Mouse (Mus musculus) ES-Bruce4 (cell line): Measurements from ENCODE around the gene Prkg1. TPM values are rescaled to one million over a fixed set of nuclear protein-coding genes. Genes with fewer than 3 reads are reported as not detected.

Source experiments
- H3K27ac ChIP-seq: 2 replicates; pipeline ENCODE4 v1.5.1; 2012; ENCODE audit warnings: low read length, inconsistent platforms; ENCODE audit not compliant: insufficient read depth
- H3K27me3 ChIP-seq: 2 replicates; pipeline ENCODE4 v1.6.1; 2012; ENCODE audit warnings: mild to moderate bottlenecking, low read length, inconsistent platforms; ENCODE audit not compliant: control insufficient read depth, poor library complexity, insufficient read depth, severe bottlenecking
- H3K36me3 ChIP-seq: 2 replicates; pipeline ENCODE4 v1.6.1; 2012; ENCODE audit warnings: inconsistent platforms, mild to moderate bottlenecking, low read length, moderate library complexity; ENCODE audit not compliant: control insufficient read depth, poor library complexity, insufficient read depth, severe bottlenecking
- H3K4me1 ChIP-seq: one replicate; pipeline ENCODE4 v1.8.1; 2011; ENCODE audit warnings: low read length; ENCODE audit not compliant: control insufficient read depth, insufficient read depth
- H3K4me3 ChIP-seq: 2 replicates; pipeline ENCODE4 v1.5.1; 2011; ENCODE audit warnings: low read depth, mild to moderate bottlenecking, low read length
- H3K9ac ChIP-seq: 2 replicates; pipeline ENCODE4 v1.6.1; 2012; ENCODE audit warnings: low read depth, mild to moderate bottlenecking, inconsistent platforms; ENCODE audit not compliant: poor library complexity, severe bottlenecking
- H3K9me3 ChIP-seq: replicated peaks from 2 replicates; pipeline ENCODE4 v1.6.1; 2012; ENCODE audit warnings: mild to moderate bottlenecking, low read length, inconsistent platforms; ENCODE audit not compliant: control insufficient read depth, poor library complexity, insufficient read depth, severe bottlenecking
- CTCF ChIP-seq: IDR thresholded peaks from one replicate; pipeline ENCODE4 v1.8.1; 2011; ENCODE audit warnings: low read depth, low read length
- EP300 ChIP-seq: IDR thresholded peaks from 2 replicates; pipeline ENCODE4 v1.6.1; 2011; ENCODE audit warnings: low read depth, low read length; ENCODE audit not compliant: insufficient read depth
- POLR2A ChIP-seq: IDR thresholded peaks from one replicate; pipeline ENCODE4 v1.8.1; 2011; ENCODE audit warnings: low read length; ENCODE audit not compliant: insufficient read depth
- polyA plus RNA-seq: library from polyadenylated mRNA; stranded (reverse); fragments of >200 nt; gene quantifications from 2 replicates; pipeline ENCODE4 v1.2.4, GENCODE M21; 2011; ENCODE audit warnings: low read depth; ENCODE audit not compliant: missing spikeins, insufficient read depth, insufficient read length

Prkg1 gene
- polyA plus RNA-seq, 1 experiment: 0.46 TPM

- Histone ChIP-seq H3K4me3 (no peak overlapping the region), H3K9ac (no peak overlapping the region), H3K27ac (no peak overlapping the region), H3K27me3 (no peaks in the 10 kb centered on the region; the same call in 1 of the 2 replicates), H3K9me3 (no peaks in the 10 kb centered on the region), H3K36me3 (no peaks in the 10 kb centered on the region), H3K4me1 (no peaks in the 10 kb centered on the region)
- no peak for TF ChIP-seq CTCF
- no peak for TF ChIP-seq EP300
- no peak for TF ChIP-seq POLR2A
Observed at GRCm38 (mm10) chr19:31507831-31508230, 257.0 kb downstream of the Prkg1 start.

- no peak overlapping the region for H3K4me3 ChIP-seq
- no peaks in the 10 kb centered on the region for H3K9me3 ChIP-seq
- H3K27ac ChIP-seq: no peak overlapping the region
- no peaks in the 10 kb centered on the region for H3K36me3 ChIP-seq
- H3K9ac ChIP-seq: no peak overlapping the region
- H3K4me1 ChIP-seq: no peaks in the 10 kb centered on the region
- TF ChIP-seq CTCF: no peak
- TF ChIP-seq EP300: no peak
- TF ChIP-seq POLR2A: no peak
- H3K27me3 ChIP-seq: no peaks in the 10 kb centered on the region; the same call in 1 of the 2 replicates
Observed at GRCm38 (mm10) chr19:31506296-31506695, 258.5 kb downstream of the Prkg1 start.

GRCm38 (mm10) chr19:31505041-31505440, 259.8 kb downstream of the Prkg1 start:
- H3K4me1 ChIP-seq: no peaks in the 10 kb centered on the region
- TF ChIP-seq CTCF (no peak), EP300 (no peak), POLR2A (no peak)
- no peaks in the 10 kb centered on the region for H3K36me3 ChIP-seq

GRCm38 (mm10) chr19:31497386-31497785, 267.4 kb downstream of the Prkg1 start:
- no peaks in the 10 kb centered on the region for H3K27me3 ChIP-seq
- no peak for TF ChIP-seq POLR2A
- TF ChIP-seq CTCF: no peak
- no peak for TF ChIP-seq EP300

More at GRCm38 (mm10) chr19:31505041-31505440, 259.8 kb downstream of the Prkg1 start:
- no peak overlapping the region for H3K4me3 ChIP-seq
- no peaks in the 10 kb centered on the region; the same call in 1 of the 2 replicates for H3K27me3 ChIP-seq
- H3K9ac ChIP-seq: no peak overlapping the region
- no peaks in the 10 kb centered on the region for H3K9me3 ChIP-seq
- no peak overlapping the region for H3K27ac ChIP-seq

GRCm38 (mm10) chr19:31489606-31490005, 275.2 kb downstream of the Prkg1 start:
- TF ChIP-seq EP300: no peak
- no peak for TF ChIP-seq POLR2A
- no peak for TF ChIP-seq CTCF
- H3K4me3 ChIP-seq: no peak overlapping the region
- H3K27me3 ChIP-seq: no peaks in the 10 kb centered on the region
- no peaks in the 10 kb centered on the region for H3K4me1 ChIP-seq
- H3K9ac ChIP-seq: no peak overlapping the region
- no peak overlapping the region for H3K27ac ChIP-seq
- no peaks in the 10 kb centered on the region for H3K9me3 ChIP-seq
- H3K36me3 ChIP-seq: no peaks in the 10 kb centered on the region

More at GRCm38 (mm10) chr19:31497386-31497785, 267.4 kb downstream of the Prkg1 start:
- Histone ChIP-seq H3K4me1 (no peaks in the 10 kb centered on the region), H3K4me3 (no peak overlapping the region), H3K27ac (no peak overlapping the region), H3K9ac (no peak overlapping the region), H3K9me3 (no peaks in the 10 kb centered on the region), H3K36me3 (no peaks in the 10 kb centered on the region)

GRCm38 (mm10) chr19:31471766-31472165, 293.1 kb downstream of the Prkg1 start:
- Histone ChIP-seq H3K27ac (no peak overlapping the region), H3K4me1 (no peaks in the 10 kb centered on the region), H3K4me3 (no peak overlapping the region), H3K9me3 (no peaks in the 10 kb centered on the region), H3K27me3 (no peaks in the 10 kb centered on the region), H3K9ac (no peak overlapping the region), H3K36me3 (no peaks in the 10 kb centered on the region)
- TF ChIP-seq EP300 (no peak), POLR2A (no peak)
